Mouse (Mus musculus) midbrain, embryonic 11.5 days (tissue): ENCODE results near the gene Rspo1. TPM values are rescaled to one million over a fixed set of nuclear protein-coding genes. Genes with fewer than 3 reads are reported as not detected.

Experiments used
- ATAC-seq: fragments of 200-750 bp; cut with Nextera tagmentation; 2 replicates; pipeline ENCODE4 v1.8.0; 2017; ENCODE audit warnings: moderate TSS enrichment, moderate library complexity; ENCODE audit not compliant: low FRiP score
- DNase-seq: peaks from one replicate; pipeline ENCODE4 v3.0.0; 2015; ENCODE audit warnings: low spot score; ENCODE audit errors: missing footprints
- H3K27ac ChIP-seq: fragments of 300-500 bp; sonication (generic); 2 replicates; pipeline ENCODE4 v1.5.1; 2014; ENCODE audit warnings: low read depth, low read length
- H3K27me3 ChIP-seq: fragments of 300-500 bp; sonication (generic); 2 replicates; pipeline ENCODE4 v1.6.1; 2014; ENCODE audit warnings: mild to moderate bottlenecking, low read length, moderate library complexity, mixed read lengths; ENCODE audit not compliant: control insufficient read depth, insufficient read depth
- H3K36me3 ChIP-seq: fragments of 300-500 bp; sonication (generic); 2 replicates; pipeline ENCODE4 v1.6.1; 2014; ENCODE audit warnings: mild to moderate bottlenecking, low read length, moderate library complexity, mixed read lengths; ENCODE audit not compliant: control insufficient read depth, insufficient read depth
- H3K4me1 ChIP-seq: fragments of 300-500 bp; sonication (generic); 2 replicates; pipeline ENCODE4 v1.6.1; 2014; ENCODE audit warnings: low read length; ENCODE audit not compliant: control insufficient read depth, insufficient read depth
- H3K4me2 ChIP-seq: fragments of 300-500 bp; sonication (generic); 2 replicates; pipeline ENCODE4 v1.6.1; 2014; ENCODE audit warnings: mild to moderate bottlenecking, moderate library complexity
- H3K4me3 ChIP-seq: fragments of 300-500 bp; sonication (generic); 2 replicates; pipeline ENCODE4 v1.5.1; 2014; ENCODE audit warnings: low read depth, low read length
- H3K9ac ChIP-seq: fragments of 300-500 bp; sonication (generic); 2 replicates; pipeline ENCODE4 v1.6.1; 2014; ENCODE audit warnings: low read length
- H3K9me3 ChIP-seq: fragments of 300-500 bp; sonication (generic); 2 replicates; pipeline ENCODE4 v1.6.1; 2016; ENCODE audit warnings: low read length; ENCODE audit not compliant: control insufficient read depth
- WGBS: fragments of 180-500 bp; shearing (Covaris S2); extraction: QIAGEN DNeasy Blood & Tissue Kit; methylation state at CpG from one replicate; pipeline ENCODE4 v1.1.7; 2014; 5-methylcytosine and 5-hydroxymethylcytosine counted together
- polyA plus RNA-seq: library from polyadenylated mRNA; unstranded; fragments of >200 nt; fragmentation: Nextera tagmentation; extraction: Ambion mirVana; gene quantifications from 2 replicates; pipeline ENCODE4 v1.2.1, GENCODE M21; 2014

The Rspo1 gene
- polyA plus RNA-seq, 1 experiment from 2014 or later, result 11.9 TPM

DNA sequence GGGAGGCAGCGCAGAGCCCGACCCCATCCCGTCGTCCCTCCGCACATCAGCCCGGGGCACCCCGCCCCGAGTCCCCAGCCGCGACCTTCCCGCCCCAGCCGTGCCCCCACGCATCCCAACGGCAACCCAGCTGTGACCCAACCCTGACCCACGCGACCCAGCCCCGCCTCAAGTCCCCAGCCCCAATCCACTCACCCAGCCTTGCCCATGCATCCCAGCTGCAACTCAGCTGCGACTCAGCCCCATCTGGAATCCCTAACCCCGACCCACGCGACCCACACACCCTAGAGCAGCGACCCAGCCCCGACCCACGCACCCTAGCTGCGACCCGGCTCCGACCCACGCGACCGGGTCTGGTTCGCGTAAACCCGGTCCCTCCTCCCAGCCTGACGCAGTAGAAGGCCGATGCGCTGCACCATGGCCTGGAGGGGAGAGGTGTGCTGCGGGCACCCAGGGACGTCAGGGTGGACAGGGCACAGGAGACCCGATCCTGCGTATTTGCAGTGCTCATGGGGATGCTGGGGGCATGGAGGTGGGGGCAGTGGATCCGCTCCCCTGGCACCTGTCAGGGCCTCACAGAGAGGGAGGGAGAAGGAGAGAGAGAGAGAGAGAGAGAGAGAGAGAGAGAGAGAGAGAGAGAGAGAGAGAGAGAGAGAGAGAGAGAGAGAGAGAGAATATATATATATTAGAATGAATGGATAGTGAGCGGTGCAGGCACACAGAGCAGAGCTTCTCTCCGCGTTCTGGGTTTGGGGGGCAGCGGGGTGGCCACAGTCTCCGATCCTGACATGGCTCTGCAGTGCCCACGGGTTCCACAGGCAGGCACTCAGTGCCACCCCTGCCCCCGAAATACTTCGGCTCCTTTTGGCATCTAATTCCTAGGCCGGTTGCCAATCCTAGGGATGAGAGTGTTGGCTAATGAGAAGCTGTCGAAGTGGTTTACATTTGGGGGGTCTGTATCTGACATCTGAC lies 795 bp downstream of the Rspo1 start:
- Histone ChIP-seq H3K4me1 (peaks cover 40% of the 10 kb centered on the region), H3K27ac (no peak overlapping the region), H3K9me3 (no peaks in the 10 kb centered on the region), H3K4me2 (peak overlapping the region; percentile 58), H3K9ac (peak overlapping the region; percentile 48), H3K36me3 (no peaks in the 10 kb centered on the region), H3K27me3 (peaks cover 66% of the 10 kb centered on the region), H3K4me3 (peak overlapping the region; percentile 44)
- WGBS, result 3% methylated on average over 49 of the region's 51 CpGs
- DNase-seq (peak; percentile 92), ATAC-seq (no peak)

DNA sequence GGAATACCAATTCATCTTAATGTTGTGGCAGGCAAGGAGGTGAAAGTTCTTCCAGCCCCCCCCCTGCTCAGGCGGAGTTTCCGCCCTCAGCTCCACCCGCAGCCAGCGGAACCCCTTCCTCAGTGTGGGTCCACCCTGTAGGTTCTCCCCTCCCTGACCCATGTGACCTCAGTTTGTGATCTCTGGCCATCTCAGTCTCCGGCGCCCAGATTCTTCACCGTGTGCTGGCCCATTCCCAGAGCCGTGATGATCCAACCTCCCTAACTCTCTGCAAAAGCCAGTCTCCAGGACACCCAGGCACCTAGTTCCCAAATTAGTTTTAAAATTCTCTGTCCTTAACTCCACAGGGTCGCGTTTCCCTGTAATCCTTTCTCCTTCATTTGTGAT lies 1.5 kb downstream of the Rspo1 start:
- H3K4me2 ChIP-seq, result peak overlapping the region; percentile 4; the same call in 1 of the 2 replicates
- H3K36me3 ChIP-seq, result no peaks in the 10 kb centered on the region
- no peaks in the 10 kb centered on the region for H3K9me3 ChIP-seq
- no peak overlapping the region for H3K27ac ChIP-seq
- no peak overlapping the region for H3K4me3 ChIP-seq
- H3K9ac ChIP-seq, result no peak overlapping the region
- 6% methylated on average over 10 of the region's 10 CpGs for WGBS
- ATAC-seq, result no peak
- DNase-seq, result no peak
- H3K4me1 ChIP-seq, result peaks cover 40% of the 10 kb centered on the region
- H3K27me3 ChIP-seq, result peaks cover 66% of the 10 kb centered on the region

DNA sequence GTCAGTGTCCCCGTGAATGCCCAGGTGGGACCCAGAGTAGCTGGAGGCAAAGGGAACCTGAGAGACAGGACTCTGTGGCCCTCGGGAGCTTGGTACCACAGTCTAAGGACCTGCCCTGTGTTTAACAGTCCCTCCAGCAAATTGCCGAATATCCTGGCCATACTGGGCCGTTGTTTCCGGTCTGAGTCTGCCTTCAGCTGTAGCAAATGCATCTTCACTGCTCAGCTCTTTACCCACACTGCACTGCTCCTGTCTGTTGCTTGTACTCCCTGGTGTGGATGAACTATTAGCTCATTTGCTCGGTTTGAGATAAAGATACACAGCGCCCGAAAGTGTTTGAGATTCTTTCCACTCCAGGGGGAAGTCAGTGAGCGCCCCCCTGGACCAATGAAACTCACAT lies 2.2 kb downstream of the Rspo1 start:
- WGBS, result 21% methylated on average over 9 of the region's 9 CpGs

DNA sequence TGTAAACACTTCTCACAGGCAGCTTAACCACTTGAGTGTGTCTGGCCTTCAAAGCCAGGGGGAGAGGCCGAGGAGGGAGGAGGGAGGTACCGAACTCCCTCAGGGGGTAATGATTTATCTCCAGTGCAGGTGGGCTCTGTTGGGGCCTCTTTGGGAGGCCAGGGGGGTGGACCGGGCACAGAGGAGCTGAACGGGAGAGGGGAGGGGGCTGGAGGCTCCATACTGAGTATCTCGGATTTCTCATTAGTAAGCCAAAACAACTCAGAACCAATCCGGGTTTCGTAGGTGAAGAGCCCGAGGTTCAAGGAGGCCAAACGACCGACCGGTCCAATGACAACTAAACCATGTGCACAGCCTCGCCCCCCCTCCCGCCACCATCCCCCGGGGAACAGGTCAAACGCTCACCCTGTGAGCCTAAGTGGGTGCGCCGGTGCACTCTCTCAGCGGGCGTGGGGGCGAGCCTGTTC lies 3.6 kb downstream of the Rspo1 start:
- Histone ChIP-seq H3K27ac (no peak overlapping the region), H3K4me1 (peaks cover 40% of the 10 kb centered on the region), H3K4me3 (peak overlapping the region; percentile 6; the same call in 1 of the 2 replicates), H3K4me2 (peak overlapping the region; percentile 34), H3K9ac (peak overlapping the region; percentile 41), H3K27me3 (peaks cover 51% of the 10 kb centered on the region), H3K9me3 (no peaks in the 10 kb centered on the region), H3K36me3 (no peaks in the 10 kb centered on the region)
- peak; percentile 45 for ATAC-seq
- 1% methylated on average over 20 of the region's 20 CpGs for WGBS
- peak; percentile 84 for DNase-seq

More for the DNA sequence above, 2.2 kb downstream of the Rspo1 start:
- H3K36me3 ChIP-seq, result no peaks in the 10 kb centered on the region
- peak; percentile 88 for DNase-seq
- 0 out of 2 replicates have a peak overlapping the region, but pooled peaks have one; percentile 0 for H3K4me2 ChIP-seq
- no peak overlapping the region for H3K9ac ChIP-seq
- H3K4me1 ChIP-seq, result peaks cover 40% of the 10 kb centered on the region
- H3K4me3 ChIP-seq, result no peak overlapping the region
- no peak for ATAC-seq
- no peak overlapping the region for H3K27ac ChIP-seq
- H3K27me3 ChIP-seq, result peaks cover 62% of the 10 kb centered on the region
- no peaks in the 10 kb centered on the region for H3K9me3 ChIP-seq

DNA sequence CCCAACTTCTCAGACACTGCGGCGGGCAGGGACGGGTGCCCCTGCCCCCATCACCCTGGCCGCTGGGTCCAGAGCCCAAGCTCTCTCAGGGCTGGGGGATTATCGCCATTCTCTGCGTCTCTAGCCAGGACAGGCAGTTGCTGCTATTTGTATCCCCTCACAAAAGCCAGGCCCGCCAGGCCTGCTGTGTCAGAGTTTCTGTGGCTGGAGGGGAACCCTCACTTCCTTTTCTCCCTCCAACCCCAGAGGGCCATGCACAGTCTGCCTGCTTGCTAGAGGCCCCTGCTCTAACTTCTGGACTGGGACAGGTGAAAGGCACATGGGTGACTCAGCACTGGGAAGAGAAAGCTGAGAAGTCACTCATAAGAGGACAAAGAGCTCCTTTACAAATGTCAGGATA lies 4.1 kb downstream of the Rspo1 start:
- Histone ChIP-seq H3K27ac (no peak overlapping the region), H3K4me2 (peak overlapping the region; percentile 34), H3K9me3 (no peaks in the 10 kb centered on the region), H3K36me3 (no peaks in the 10 kb centered on the region), H3K9ac (peak overlapping the region; percentile 41), H3K4me1 (peaks cover 40% of the 10 kb centered on the region), H3K27me3 (peaks cover 45% of the 10 kb centered on the region), H3K4me3 (peak overlapping the region; percentile 6; the same call in 1 of the 2 replicates)
- DNase-seq, result peak; percentile 92
- ATAC-seq, result 0 out of 2 replicates have a peak, but pooled peaks have one; percentile 3
- under 1% methylated on average over 7 of the region's 7 CpGs for WGBS

DNA sequence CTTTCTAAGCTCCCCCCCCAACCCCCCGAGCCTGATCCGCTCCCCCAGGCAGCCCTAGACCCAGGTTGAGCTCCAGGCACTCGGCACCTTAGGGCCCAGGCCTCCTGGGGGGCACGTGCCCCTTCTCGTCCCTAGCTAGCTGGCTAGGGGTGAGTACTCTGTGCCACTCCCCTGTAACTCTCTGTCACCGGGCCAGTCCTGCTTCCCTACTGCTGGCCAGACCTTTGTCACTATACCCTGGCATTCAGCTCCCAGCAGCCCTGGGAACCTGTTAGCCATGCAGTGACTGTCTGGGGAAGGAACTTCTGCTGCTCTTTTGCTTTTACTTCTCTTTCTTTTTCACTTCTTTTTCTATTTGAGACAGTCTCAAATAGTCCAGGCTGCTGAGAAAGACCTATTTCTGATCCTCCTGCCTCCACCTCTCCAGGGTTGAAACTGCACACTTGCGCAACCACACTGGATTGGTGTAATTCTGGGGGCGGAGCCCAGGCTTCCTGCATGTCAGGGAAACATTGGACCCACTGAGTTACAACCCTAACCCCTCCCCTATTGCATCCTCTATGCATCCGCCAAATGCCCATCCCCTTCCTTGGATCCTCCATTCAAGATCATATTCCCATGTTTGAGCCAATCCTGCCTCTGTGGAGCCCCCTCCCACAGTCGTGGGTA lies 11.4 kb downstream of the Rspo1 start:
- Histone ChIP-seq H3K4me3 (no peak overlapping the region), H3K4me2 (no peak overlapping the region), H3K36me3 (no peaks in the 10 kb centered on the region), H3K9me3 (no peaks in the 10 kb centered on the region), H3K27ac (no peak overlapping the region), H3K9ac (no peak overlapping the region), H3K4me1 (no peaks in the 10 kb centered on the region), H3K27me3 (no peaks in the 10 kb centered on the region)
- WGBS, result 82% methylated on average over 10 of the region's 10 CpGs
- ATAC-seq, result no peak
- no peak for DNase-seq

DNA sequence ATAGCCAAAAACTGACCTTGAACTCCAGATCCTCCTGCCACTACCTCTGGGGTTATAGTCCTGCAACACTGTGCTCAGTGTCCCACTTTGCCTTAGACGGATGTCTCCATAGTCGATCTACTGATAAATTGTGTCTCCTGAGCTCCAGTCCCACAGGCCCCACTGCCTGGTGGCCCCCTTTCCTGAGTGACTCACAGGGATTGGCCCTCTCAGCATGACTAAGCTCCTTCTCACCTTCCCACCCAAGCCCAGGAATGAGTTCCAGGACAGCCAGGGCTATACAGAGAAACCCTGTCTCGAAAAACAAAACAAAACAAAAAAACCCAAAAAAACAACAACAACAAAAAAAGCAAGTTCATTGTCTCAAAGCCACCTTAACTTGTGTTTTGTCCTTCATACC lies 13.3 kb downstream of the Rspo1 start:
- Histone ChIP-seq H3K4me1 (no peaks in the 10 kb centered on the region), H3K27ac (no peak overlapping the region), H3K4me2 (no peak overlapping the region), H3K4me3 (no peak overlapping the region), H3K9ac (no peak overlapping the region), H3K9me3 (no peaks in the 10 kb centered on the region), H3K27me3 (no peaks in the 10 kb centered on the region), H3K36me3 (no peaks in the 10 kb centered on the region)
- WGBS, result 96% methylated on average over 3 of the region's 3 CpGs
- DNase-seq (no peak), ATAC-seq (no peak)

DNA sequence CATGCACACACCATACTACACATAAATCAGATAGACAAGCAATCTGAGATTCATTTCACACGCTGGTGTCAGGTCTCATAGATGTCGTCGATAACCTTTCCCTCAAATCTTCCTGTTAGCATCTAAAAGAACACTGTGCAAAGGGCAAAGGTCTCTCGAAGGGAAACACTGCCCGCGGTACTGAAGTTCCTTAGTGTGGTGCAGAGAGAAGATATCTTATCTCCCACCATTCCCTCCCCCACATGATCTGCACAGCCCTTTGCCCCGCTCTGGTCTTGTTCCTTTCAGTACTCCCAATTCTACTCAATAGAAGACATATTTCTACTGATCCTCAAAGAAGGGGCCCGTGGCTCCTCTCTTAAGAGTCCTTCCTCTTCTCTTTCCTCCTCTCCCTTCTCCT lies 16.7 kb downstream of the Rspo1 start:
- H3K27me3 ChIP-seq, result no peaks in the 10 kb centered on the region
- no peaks in the 10 kb centered on the region for H3K4me1 ChIP-seq
- no peaks in the 10 kb centered on the region for H3K9me3 ChIP-seq
- H3K4me3 ChIP-seq, result no peak overlapping the region
- ATAC-seq (no peak), DNase-seq (peak; percentile 75)
- no peak overlapping the region for H3K4me2 ChIP-seq
- no peaks in the 10 kb centered on the region for H3K36me3 ChIP-seq
- no peak overlapping the region for H3K27ac ChIP-seq
- WGBS, result 85% methylated on average over 8 of the region's 8 CpGs
- no peak overlapping the region for H3K9ac ChIP-seq

DNA sequence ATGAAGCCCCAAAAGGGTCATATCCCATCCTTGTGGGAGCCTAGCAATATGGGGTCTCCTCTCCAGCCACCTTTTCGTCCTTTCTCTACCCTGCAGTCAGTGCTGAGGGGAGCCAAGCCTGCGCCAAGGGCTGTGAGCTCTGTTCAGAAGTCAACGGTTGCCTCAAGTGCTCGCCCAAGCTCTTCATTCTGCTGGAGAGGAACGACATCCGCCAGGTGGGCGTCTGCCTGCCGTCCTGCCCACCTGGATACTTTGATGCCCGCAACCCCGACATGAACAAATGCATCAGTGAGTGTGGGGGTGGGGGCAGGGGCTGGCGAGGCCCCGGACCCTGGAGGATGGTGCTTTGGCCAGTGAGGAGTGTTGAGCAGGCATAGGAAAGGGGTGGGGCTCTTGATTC lies 18.7 kb downstream of the Rspo1 start:
- H3K27ac ChIP-seq, result no peak overlapping the region
- no peaks in the 10 kb centered on the region for H3K27me3 ChIP-seq
- no peak for ATAC-seq
- DNase-seq, result no peak
- H3K36me3 ChIP-seq, result no peaks in the 10 kb centered on the region
- 57% methylated on average over 12 of the region's 12 CpGs for WGBS
- no peak overlapping the region for H3K4me3 ChIP-seq
- H3K4me2 ChIP-seq, result no peak overlapping the region
- H3K9ac ChIP-seq, result no peak overlapping the region
- H3K4me1 ChIP-seq, result no peaks in the 10 kb centered on the region
- H3K9me3 ChIP-seq, result no peaks in the 10 kb centered on the region
